Mouse (Mus musculus) forebrain, embryonic 10.5 days (tissue): ENCODE measurements around the gene Ccdc54. TPM values are rescaled to one million over a fixed set of nuclear protein-coding genes. Genes with fewer than 3 reads are reported as not detected.

ENCODE experiments used
- polyA plus RNA-seq: library from polyadenylated mRNA; unstranded; fragments of >200 nt; fragmentation: Nextera tagmentation; extraction: Ambion mirVana; gene quantifications from 2 replicates; pipeline ENCODE4 v1.2.1, GENCODE M21; 2016

Gene Ccdc54
- polyA plus RNA-seq, 1 experiment from 2014 or later, result not detected

Other genes starting within 250 kb of the Ccdc54 start
- 39.1 and 39.4 TPM in 2 replicates for gene Bbx, start 158.8 kb downstream of the Ccdc54 start, polyA plus RNA-seq